Mouse (Mus musculus): Measurements from ENCODE around the gene Cyp2d11. TPM values are rescaled to one million over a fixed set of nuclear protein-coding genes. Genes with fewer than 3 reads are reported as not detected.

Cyp2d11 gene
- total RNA-seq, 2 experiments from 2014 or later: 0.18 TPM; not detected in 1

Small RNAs within 50 kb of the gene (microRNA-seq; reads per million reads assigned to microRNA genes)
- gene Gm25990 (not detected), gene Gm27331 (not detected), gene Mir7684 (not detected)

Other genes starting within 250 kb of the Cyp2d11 start
- gene Srebf2, start 246.8 kb downstream of the Cyp2d11 start, total RNA-seq (2021): 10 to 100 TPM in 1 of 2 experiments, 1 to 10 TPM in 1; 9.9 to 12.9 TPM
- not detected for gene Shisa8, start 181.2 kb downstream of the Cyp2d11 start, total RNA-seq (2021)
- gene Tnfrsf13c, start 169.7 kb downstream of the Cyp2d11 start, total RNA-seq (2021): not detected
- gene Cenpm, start 149.3 kb downstream of the Cyp2d11 start, total RNA-seq (2021): not detected
- not detected for gene 1500009C09Rik, start 141.6 kb downstream of the Cyp2d11 start, total RNA-seq (2021)
- gene Sept3, start 119.1 kb downstream of the Cyp2d11 start, total RNA-seq (2021): under 1 TPM; 0.32 to 0.55 TPM
- gene Wbp2nl, start 95.1 kb downstream of the Cyp2d11 start, total RNA-seq (2021): not detected
- 10 to 100 TPM in 1 of 2 experiments, 1 to 10 TPM in 1; 8.7 to 10.0 TPM for gene Naga, start 55.1 kb downstream of the Cyp2d11 start, total RNA-seq (2021)
- under 1 TPM; 0.23 to 0.26 TPM for gene Pheta2, start 55.1 kb downstream of the Cyp2d11 start, total RNA-seq (2021)
- gene Smdt1, start 55.1 kb downstream of the Cyp2d11 start, total RNA-seq (2021): 100 to 1,000 TPM; 123 to 154 TPM
- 100 to 1,000 TPM; 481 to 494 TPM for gene Ndufa6, start 39.7 kb downstream of the Cyp2d11 start, total RNA-seq (2021)
- gene Cyp2d22, start 13.8 kb downstream of the Cyp2d11 start, total RNA-seq (2021): 10 to 100 TPM; 11.6 to 12.4 TPM
- under 1 TPM in 1 of 2 experiments, not detected in 1; 0.43 TPM for gene Cyp2d10, start 13.2 kb upstream of the Cyp2d11 start, total RNA-seq (2021)
- under 1 TPM in 1 of 2 experiments, not detected in 1; 0.38 TPM for gene Cyp2d9, start 39.4 kb upstream of the Cyp2d11 start, total RNA-seq (2021)
- gene Cyp2d12, start 161.1 kb upstream of the Cyp2d11 start, total RNA-seq (2021): not detected
- not detected for gene Cyp2d34, start 226.9 kb upstream of the Cyp2d11 start, total RNA-seq (2021)